Mouse (Mus musculus): Measurements from ENCODE around the gene Tlcd2. TPM values are rescaled to one million over a fixed set of nuclear protein-coding genes. Genes with fewer than 3 reads are reported as not detected.

The Tlcd2 gene
- polyA plus RNA-seq, 1 experiment from 2014 or later: 0.85 TPM

- no peak for TF ChIP-seq CTCF (IDR thresholded peaks at IDR 0.05)
- ChIA-PET POLR2A (interaction anchor here (0.6 to 1.5 kb wide), 7 partner anchors 10 to 293 kb away, joined by 3 to 7 read pairs (median 3); partner anchors contain the start of gene Rilp), CTCF (interaction anchor here (0.7 to 1.8 kb wide), 5 partner anchors 13 to 271 kb away, joined by 3 to 6 read pairs (median 4); no protein-coding TSS in a partner anchor)
- ATAC-seq: no peak
- in situ Hi-C loops (cut with MboI; ENCODE audit: low pct_unique_long_range_greater_than_20kb): loop anchor here (5.0 to 10.0 kb wide), 3 partner anchors 61 to 479 kb away; partner anchors contain the start of gene Ovca2
- DNase-seq (ENCODE audit: low read depth, low spot score): no peak
- no peaks in the 10 kb centered on the region for H3K27me3 ChIP-seq
These were observed 2.1 kb downstream of the Tlcd2 start for GRCm38 (mm10) chr11:75463624-75464023.

DNA sequence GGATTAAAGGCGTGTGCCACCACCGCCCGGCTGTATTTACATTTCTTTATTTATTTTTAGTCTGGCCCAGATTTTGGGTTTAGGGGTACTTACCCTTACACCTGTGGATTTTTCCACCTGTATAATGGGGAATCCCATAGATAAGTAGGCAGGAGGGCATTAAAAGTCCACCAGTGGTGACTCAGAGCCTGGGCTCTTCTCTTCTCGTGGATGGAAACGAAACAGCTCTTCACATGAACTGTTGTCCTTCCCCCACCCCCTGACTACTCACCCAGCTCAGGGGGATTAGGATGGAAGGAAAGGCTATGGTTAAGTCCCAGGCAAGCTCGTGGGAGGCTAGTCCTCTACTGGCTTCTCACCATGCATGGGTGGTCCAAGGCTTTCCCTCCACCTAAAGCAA, 2.9 kb downstream of the Tlcd2 start:
- POLR2A ChIA-PET: interaction anchor here (0.7 to 1.1 kb wide), 3 partner anchors 12 to 60 kb away, joined by 3 to 4 read pairs (median 4); no protein-coding TSS in a partner anchor
- no peak for TF ChIP-seq CTCF (IDR thresholded peaks at IDR 0.05)
- no peaks in the 10 kb centered on the region for H3K27me3 ChIP-seq
- no peak for ATAC-seq
- DNase-seq (ENCODE audit: low read depth, low spot score): no peak
- CTCF ChIA-PET: interaction anchor here (0.9 to 1.1 kb wide), 2 partner anchors 13 to 23 kb away, joined by 3 read pairs; no protein-coding TSS in a partner anchor
- in situ Hi-C loops (cut with MboI; ENCODE audit: low pct_unique_long_range_greater_than_20kb): loop anchor here (5.0 to 10.0 kb wide), 3 partner anchors 62 to 480 kb away; partner anchors contain the start of gene Ovca2

DNA sequence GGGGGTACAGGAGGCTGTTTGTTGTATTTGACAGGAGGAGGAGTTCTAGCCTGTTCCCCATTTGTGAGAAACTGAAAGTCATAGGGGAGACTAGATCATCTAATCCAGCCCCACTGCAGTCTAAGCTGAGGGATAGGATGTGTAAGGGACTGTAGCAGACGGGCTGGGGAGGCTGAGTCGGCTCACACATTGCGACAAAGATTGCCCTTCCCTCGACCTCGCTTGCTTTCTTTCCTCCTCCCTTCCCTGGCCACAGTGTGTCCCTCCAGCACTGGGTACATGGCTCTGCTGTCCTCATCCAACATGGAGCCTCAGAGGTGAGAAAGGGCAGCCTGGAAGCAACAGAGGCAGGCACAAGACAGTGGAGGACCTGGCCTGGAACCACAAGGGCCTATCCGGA, 3.5 kb downstream of the Tlcd2 start:
- in situ Hi-C loops (cut with MboI; ENCODE audit: low pct_unique_long_range_greater_than_20kb): loop anchor here (10.0 kb wide), 2 partner anchors 290 to 480 kb away; partner anchors contain the start of gene Ovca2
- ChIA-PET POLR2A (interaction anchor here (0.8 to 1.1 kb wide), 3 partner anchors 12 to 61 kb away, joined by 3 to 4 read pairs (median 4); partner anchors contain the start of gene Prpf8), CTCF (interaction anchor here (0.9 to 1.3 kb wide), 3 partner anchors 12 to 23 kb away, joined by 3 to 4 read pairs (median 3); no protein-coding TSS in a partner anchor)
- ATAC-seq: no peak
- H3K27me3 ChIP-seq: no peaks in the 10 kb centered on the region
- no peak for TF ChIP-seq CTCF (IDR thresholded peaks at IDR 0.05)
- no peak for DNase-seq (ENCODE audit: low read depth, low spot score)

DNA sequence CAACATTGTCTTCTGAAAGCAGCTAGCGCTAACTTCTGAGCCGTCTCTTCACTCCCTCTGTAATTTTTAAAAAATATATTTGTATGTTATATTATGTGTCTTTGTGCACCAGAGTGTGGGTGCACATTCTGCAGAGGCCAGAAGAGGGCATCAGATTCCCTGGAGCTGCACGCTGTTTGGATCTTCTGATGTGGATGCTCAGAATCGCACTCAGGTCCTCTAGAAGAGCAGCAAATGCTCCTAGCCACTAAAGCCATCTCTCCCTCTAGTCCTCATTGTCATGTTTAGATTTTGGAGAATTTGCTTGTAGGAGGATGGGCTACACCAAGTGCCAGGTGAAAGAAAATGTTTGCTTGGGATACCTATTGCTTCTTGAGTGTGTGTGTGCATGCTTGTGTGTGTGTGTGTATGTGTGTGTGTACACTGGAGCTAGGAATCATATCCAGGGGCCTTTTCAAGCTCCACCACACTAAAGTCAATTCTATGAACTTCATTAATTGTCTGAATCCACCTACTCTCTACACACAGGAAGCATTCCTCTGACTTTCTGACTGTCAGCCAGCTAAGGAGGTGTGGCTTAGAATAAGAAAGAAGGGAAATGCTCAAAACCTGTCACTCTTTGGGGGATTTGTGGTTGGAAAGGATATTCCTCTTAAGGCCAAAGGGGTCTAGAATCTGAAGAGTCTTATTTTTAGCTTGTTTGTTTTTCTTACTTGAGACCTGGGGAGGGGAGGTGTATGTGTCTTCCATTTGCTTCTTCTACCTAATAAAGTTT, 5.4 kb downstream of the Tlcd2 start:
- ChIA-PET POLR2A (interaction anchor here (1.3 to 2.0 kb wide), 3 partner anchors 11 to 43 kb away, joined by 3 to 5 read pairs (median 4); partner anchors contain the start of gene Rilp), CTCF (interaction anchor here (0.6 to 1.7 kb wide), 4 partner anchors 18 to 173 kb away, joined by 3 to 4 read pairs (median 4); partner anchors contain the start of gene Prpf8)
- no peak for DNase-seq (ENCODE audit: low read depth, low spot score)
- no peak for TF ChIP-seq CTCF (IDR thresholded peaks at IDR 0.05)
- in situ Hi-C loops (cut with MboI; ENCODE audit: low pct_unique_long_range_greater_than_20kb): loop anchor here (10.0 kb wide), 2 partner anchors 292 to 482 kb away; partner anchors contain the start of gene Ovca2
- H3K27me3 ChIP-seq: no peaks in the 10 kb centered on the region
- ATAC-seq: no peak

DNA sequence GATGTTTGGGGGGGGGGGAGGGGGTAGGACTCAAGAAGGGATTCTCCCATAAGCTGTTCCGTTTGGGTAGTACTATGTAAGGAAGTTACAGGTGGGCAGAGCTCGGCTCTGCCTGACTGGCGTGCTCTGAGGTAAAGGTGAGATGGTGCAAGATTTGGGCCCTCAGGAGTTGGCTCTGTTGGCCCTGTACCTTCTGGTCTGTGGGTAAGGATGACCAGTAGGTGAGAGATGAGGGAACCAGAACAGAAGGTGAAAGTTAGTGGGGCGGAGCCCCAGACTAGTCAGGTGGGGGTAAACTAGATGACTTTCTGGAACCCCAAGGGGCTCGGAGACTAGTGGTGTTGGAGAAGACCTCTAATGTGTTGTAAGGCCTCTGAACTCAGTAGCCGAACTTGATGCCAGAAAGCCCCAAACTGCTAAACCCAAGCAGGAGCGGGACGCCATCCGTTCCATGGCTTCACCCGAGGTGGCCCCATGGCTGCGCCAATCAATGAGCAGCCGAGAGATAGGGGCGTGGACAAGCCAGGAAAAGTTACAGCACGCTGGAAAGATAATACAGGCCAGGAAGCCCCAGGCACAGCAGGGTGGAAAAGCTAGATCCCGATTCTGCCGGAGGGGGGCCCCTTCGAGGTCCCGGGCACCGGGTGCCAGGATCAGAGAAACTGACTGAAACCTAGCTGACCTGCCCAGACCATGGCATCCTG, 6.1 kb downstream of the Tlcd2 start:
- DNase-seq (ENCODE audit: low read depth, low spot score): no peak
- no peak for ATAC-seq
- no peaks in the 10 kb centered on the region for H3K27me3 ChIP-seq
- in situ Hi-C loops (cut with MboI; ENCODE audit: low pct_unique_long_range_greater_than_20kb): loop anchor here (10.0 kb wide), 2 partner anchors 293 to 483 kb away; partner anchors contain the start of gene Ovca2
- ChIA-PET CTCF (interaction anchor here (0.6 to 1.7 kb wide), 4 partner anchors 17 to 174 kb away, joined by 3 to 4 read pairs (median 4); partner anchors contain the start of gene Prpf8), POLR2A (interaction anchor here (0.7 to 2.0 kb wide), 3 partner anchors 10 to 18 kb away, joined by 3 to 4 read pairs (median 3); no protein-coding TSS in a partner anchor)
- no peak for TF ChIP-seq CTCF (IDR thresholded peaks at IDR 0.05)

DNA sequence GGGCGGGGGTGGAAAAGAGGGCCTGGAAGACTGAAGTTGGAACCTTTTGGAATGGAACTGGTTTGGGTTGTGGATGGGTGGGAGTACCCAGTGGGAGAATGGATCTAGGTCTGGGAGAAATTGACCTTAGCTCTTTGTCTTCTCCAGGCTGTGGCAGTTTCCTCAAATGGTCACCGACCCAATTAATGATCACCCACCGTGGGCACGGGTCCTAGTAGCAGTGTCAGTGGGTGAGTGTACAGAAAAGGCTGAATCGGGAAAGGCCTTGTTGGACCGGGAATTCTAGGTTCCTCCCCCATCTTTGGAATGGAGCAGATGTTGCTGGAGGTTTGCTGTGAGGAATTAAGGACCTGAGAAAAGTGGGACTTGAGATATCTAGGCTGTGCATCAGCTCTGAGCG, 6.9 kb downstream of the Tlcd2 start:
- no peak for ATAC-seq
- TF ChIP-seq CTCF (IDR thresholded peaks at IDR 0.05): no peak
- CTCF ChIA-PET: no interaction called here
- in situ Hi-C loops (cut with MboI; ENCODE audit: low pct_unique_long_range_greater_than_20kb): loop anchor here (10.0 kb wide), 2 partner anchors 294 to 484 kb away; partner anchors contain the start of gene Ovca2
- no peaks in the 10 kb centered on the region for H3K27me3 ChIP-seq
- POLR2A ChIA-PET: interaction anchor here (0.7 kb wide), 2 partner anchors 18 to 60 kb away, joined by 3 read pairs; no protein-coding TSS in a partner anchor
- no peak for DNase-seq (ENCODE audit: low read depth, low spot score)

DNA sequence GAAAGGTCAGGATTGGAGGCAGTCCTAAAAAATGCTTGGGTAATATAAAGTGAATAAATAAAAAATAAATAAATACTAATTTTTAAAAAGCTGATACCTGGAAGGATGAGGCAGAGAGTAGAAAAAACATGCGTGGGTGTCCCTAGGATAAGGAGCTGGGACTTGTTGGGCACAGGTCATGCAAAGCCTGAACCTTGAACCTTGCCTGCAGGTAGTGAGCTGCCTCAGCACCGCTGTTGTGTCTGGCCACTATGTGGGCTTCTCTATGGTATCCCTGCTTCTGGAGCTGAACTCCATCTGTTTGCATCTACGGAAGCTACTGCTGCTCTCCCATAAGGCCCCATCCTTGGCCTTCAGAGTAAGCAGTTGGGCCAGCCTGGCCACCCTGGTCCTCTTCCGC, 7.7 kb downstream of the Tlcd2 start:
- in situ Hi-C loops (cut with MboI; ENCODE audit: low pct_unique_long_range_greater_than_20kb): loop anchor here (10.0 kb wide), 2 partner anchors 294 to 484 kb away; partner anchors contain the start of gene Ovca2
- CTCF ChIA-PET: interaction anchor here (1.1 kb wide), 1 partner anchor 10 kb away, joined by 5 read pairs; no protein-coding TSS in a partner anchor
- ATAC-seq (no peak), DNase-seq (ENCODE audit: low read depth, low spot score) (no peak)
- POLR2A ChIA-PET: no interaction called here
- no peak for TF ChIP-seq CTCF (IDR thresholded peaks at IDR 0.05)
- no peaks in the 10 kb centered on the region for H3K27me3 ChIP-seq

GRCm38 (mm10) chr11:75470675-75471074, 9.2 kb downstream of the Tlcd2 start:
- POLR2A ChIA-PET: no interaction called here
- CTCF ChIA-PET: interaction anchor here (0.9 kb wide), 1 partner anchor 10 kb away, joined by 3 read pairs; no protein-coding TSS in a partner anchor
- TF ChIP-seq CTCF (IDR thresholded peaks at IDR 0.05): no peak
- H3K27me3 ChIP-seq: no peaks in the 10 kb centered on the region
- ATAC-seq: no peak
- in situ Hi-C loops (cut with MboI; ENCODE audit: low pct_unique_long_range_greater_than_20kb): no loop called here
- no peak for DNase-seq (ENCODE audit: low read depth, low spot score)

GRCm38 (mm10) chr11:75472469-75473081, 11.1 kb downstream of the Tlcd2 start:
- ATAC-seq: no peak
- no peak for TF ChIP-seq CTCF (IDR thresholded peaks at IDR 0.05)
- POLR2A ChIA-PET: no interaction called here
- in situ Hi-C loops (cut with MboI; ENCODE audit: low pct_unique_long_range_greater_than_20kb): no loop called here
- no peaks in the 10 kb centered on the region for H3K27me3 ChIP-seq
- DNase-seq (ENCODE audit: low read depth, low spot score): no peak
- CTCF ChIA-PET: no interaction called here
